Mouse (Mus musculus): ENCODE measurements around the gene Atp2a2.
"Not testable (repeated sequence)": the region's sequence is repeated elsewhere in the genome, so short reads cannot be mapped to it uniquely, and the experiment has no call there.

Gene Atp2a2

GRCm38 (mm10) chr5:122450913-122451317 lies 51.1 kb downstream of the Atp2a2 start:
- DNase-seq (ENCODE audit: low read depth): no peak

- DNase-seq (ENCODE audit: low read depth): no peak
These were observed 52.1 kb downstream of the Atp2a2 start for GRCm38 (mm10) chr5:122449946-122450345.

- no peak for DNase-seq (ENCODE audit: low read depth)
These were observed 53.2 kb downstream of the Atp2a2 start for GRCm38 (mm10) chr5:122448869-122449268.

GRCm38 (mm10) chr5:122447857-122448256 lies 54.2 kb downstream of the Atp2a2 start:
- no peak for DNase-seq (ENCODE audit: low read depth)

GRCm38 (mm10) chr5:122445051-122445610 lies 56.9 kb downstream of the Atp2a2 start:
- no peak for DNase-seq (ENCODE audit: low read depth)

- no peak for DNase-seq (ENCODE audit: low read depth)
These were observed 57.5 kb downstream of the Atp2a2 start for GRCm38 (mm10) chr5:122444492-122444891.

- no peak for DNase-seq (ENCODE audit: low read depth)
These were observed 61.9 kb downstream of the Atp2a2 start for GRCm38 (mm10) chr5:122440095-122440630.

- no peak for DNase-seq (ENCODE audit: low read depth)
These were observed 62.5 kb downstream of the Atp2a2 start for GRCm38 (mm10) chr5:122439400-122440094.

- DNase-seq (ENCODE audit: low read depth): no peak
These were observed 67.5 kb downstream of the Atp2a2 start for GRCm38 (mm10) chr5:122434541-122434940.

- no peak for DNase-seq (ENCODE audit: low read depth)
These were observed 70.8 kb downstream of the Atp2a2 start for GRCm38 (mm10) chr5:122431221-122431620.

GRCm38 (mm10) chr5:122430036-122430775 lies 71.8 kb downstream of the Atp2a2 start:
- no peak for DNase-seq (ENCODE audit: low read depth)

- DNase-seq (ENCODE audit: low read depth): no peak
These were observed 76.5 kb downstream of the Atp2a2 start for GRCm38 (mm10) chr5:122425550-122425949.

GRCm38 (mm10) chr5:122423083-122423482 lies 78.9 kb downstream of the Atp2a2 start:
- DNase-seq (ENCODE audit: low read depth): no peak

GRCm38 (mm10) chr5:122422071-122422964 lies 79.7 kb downstream of the Atp2a2 start:
- peak; percentile 82 for DNase-seq (ENCODE audit: low read depth)

GRCm38 (mm10) chr5:122421271-122422068 lies 80.6 kb downstream of the Atp2a2 start, which contains the start of gene Anapc7:
Gene Anapc7 (plus strand): TSS chr5:122421693.
- DNase-seq (ENCODE audit: low read depth): no peak

GRCm38 (mm10) chr5:122420676-122421075 lies 81.3 kb downstream of the Atp2a2 start:
- not testable (repeated sequence) for DNase-seq (ENCODE audit: low read depth)

- no peak for DNase-seq (ENCODE audit: low read depth)
These were observed 86.6 kb downstream of the Atp2a2 start for GRCm38 (mm10) chr5:122415465-122415864.

- DNase-seq (ENCODE audit: low read depth): no peak
These were observed 87.7 kb downstream of the Atp2a2 start for GRCm38 (mm10) chr5:122414351-122414750.

- no peak for DNase-seq (ENCODE audit: low read depth)
These were observed 89.2 kb downstream of the Atp2a2 start for GRCm38 (mm10) chr5:122412826-122413225.

- DNase-seq (ENCODE audit: low read depth): no peak
These were observed 90.1 kb downstream of the Atp2a2 start for GRCm38 (mm10) chr5:122411892-122412291.

Measured in c-Kit-positive CD71-negative TER-119-negative erythroid progenitor cells, embryonic 14.5 days (primary cell).